Mouse (Mus musculus): ENCODE data around the gene Sympk. TPM values are rescaled to one million over a fixed set of nuclear protein-coding genes. Genes with fewer than 3 reads are reported as not detected.

Sympk gene
- polyA plus RNA-seq (2017; shearing (Covaris generic)): 10 to 100 TPM; 22.4 to 23.4 TPM

GRCm38 (mm10) chr7:19024096-19024506 lies at the start of gene Sympk:
Gene Sympk, plus strand, starts transcription at chr7:19024377.

DNA sequence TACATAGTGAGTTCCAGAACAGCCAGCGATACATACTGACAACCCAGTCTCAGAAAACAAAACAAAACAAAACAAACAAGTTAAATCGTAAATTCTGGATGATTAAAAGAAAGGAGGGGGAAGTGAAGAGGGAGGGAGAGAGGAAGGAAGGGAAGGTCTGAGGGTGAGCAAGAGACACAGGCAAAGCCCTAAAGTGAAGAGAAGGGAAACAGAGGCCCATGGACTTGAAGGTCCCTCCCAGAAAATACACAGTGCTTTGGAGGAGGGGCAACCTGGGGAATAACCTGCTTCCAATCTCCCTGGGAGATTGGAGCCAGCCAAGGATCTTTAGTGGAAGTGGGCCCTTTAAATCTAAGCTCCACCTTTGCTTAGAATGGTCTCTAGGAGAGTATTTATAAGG lies 37.1 kb upstream of the Sympk start, which contains the start of gene Nanos2:
TSS of gene Nanos2 (plus strand) at position 301 of the 400 bp plus-strand sequence.

GRCm38 (mm10) chr7:18990601-18991295 lies 33.4 kb upstream of the Sympk start, which contains the start of gene Mypop:
Gene Mypop, plus strand, starts transcription at chr7:18991245.

DNA sequence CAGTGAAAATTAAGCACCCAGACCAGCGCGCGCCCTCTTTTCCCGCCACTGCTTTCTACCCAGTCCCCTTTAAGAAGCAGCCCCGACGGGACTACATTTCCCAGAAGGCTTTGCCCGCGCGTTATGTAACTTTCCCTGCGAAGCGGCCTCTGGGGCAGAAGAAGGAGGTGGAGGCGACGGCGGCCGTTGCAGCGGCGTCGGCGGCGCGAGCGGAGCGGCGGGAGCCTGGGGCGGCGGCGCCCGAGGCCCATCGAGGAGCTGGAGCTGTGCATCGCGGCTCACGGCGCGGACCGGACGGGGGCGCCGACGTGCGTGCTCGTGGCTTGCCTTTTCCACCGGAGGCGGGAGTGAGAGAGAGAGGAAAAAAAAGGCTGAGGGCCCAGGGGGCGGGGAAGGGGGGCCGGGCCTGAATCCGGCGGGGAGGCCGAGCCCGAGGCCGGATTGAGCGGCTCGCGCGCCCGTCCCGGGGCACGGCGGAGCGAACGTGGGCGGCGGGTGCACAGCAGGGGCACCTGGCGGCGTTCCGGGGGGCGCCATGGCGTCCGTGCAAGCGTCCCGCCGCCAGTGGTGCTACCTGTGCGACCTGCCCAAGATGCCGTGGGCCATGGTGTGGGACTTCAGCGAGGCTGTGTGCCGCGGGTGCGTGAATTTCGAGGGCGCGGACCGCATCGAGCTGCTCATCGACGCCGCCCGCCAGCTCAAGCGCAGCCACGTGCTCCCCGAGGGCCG lies 20.1 kb upstream of the Sympk start, which contains the start of gene Irf2bp1:
TSS of gene Irf2bp1 (plus strand) at position 143 of the 729 bp plus-strand sequence.

GRCm38 (mm10) chr7:19023357-19023814 lies 791 bp upstream of the Sympk start, which contains the start of gene Foxa3:
Gene Foxa3, minus strand, starts transcription at chr7:19023538.

DNA sequence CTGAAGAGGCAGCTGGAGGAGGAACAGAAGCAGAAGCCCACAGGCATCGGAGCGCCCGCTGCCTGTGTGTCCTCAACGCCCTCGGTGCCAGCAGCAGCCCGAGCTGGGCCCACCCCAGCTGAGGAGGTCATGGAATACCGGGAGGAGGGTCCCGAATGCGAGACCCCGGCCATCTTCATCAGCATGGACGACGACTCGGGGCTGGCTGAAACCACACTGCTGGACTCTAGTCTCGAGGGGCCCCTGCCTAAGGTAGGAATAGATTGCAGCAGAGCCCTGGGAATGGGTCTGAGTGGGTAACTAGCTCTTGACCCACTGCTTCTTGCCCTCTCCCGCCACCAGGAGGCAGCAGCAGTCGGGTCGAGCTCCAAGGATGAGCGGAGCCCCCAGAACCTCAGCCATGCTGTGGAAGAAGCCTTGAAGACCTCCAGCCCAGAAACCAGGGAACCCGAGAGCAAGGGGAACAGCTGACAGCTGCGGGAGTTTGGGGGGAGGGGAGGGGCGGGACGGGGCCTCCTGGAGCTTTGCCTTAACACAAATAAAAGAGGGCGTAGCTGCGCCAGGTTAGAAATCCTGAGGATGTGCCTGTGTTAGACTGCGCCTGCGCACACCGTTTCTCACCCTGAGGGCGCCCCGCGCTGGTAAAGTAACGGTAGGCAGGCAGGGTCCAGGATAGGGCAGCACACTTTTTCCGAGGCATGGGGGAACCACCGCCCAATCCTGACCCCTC lies 30.0 kb downstream of the Sympk start, which contains the start of gene Rsph6a:
TSS of gene Rsph6a (plus strand) at position 644 of the 730 bp plus-strand sequence.

DNA sequence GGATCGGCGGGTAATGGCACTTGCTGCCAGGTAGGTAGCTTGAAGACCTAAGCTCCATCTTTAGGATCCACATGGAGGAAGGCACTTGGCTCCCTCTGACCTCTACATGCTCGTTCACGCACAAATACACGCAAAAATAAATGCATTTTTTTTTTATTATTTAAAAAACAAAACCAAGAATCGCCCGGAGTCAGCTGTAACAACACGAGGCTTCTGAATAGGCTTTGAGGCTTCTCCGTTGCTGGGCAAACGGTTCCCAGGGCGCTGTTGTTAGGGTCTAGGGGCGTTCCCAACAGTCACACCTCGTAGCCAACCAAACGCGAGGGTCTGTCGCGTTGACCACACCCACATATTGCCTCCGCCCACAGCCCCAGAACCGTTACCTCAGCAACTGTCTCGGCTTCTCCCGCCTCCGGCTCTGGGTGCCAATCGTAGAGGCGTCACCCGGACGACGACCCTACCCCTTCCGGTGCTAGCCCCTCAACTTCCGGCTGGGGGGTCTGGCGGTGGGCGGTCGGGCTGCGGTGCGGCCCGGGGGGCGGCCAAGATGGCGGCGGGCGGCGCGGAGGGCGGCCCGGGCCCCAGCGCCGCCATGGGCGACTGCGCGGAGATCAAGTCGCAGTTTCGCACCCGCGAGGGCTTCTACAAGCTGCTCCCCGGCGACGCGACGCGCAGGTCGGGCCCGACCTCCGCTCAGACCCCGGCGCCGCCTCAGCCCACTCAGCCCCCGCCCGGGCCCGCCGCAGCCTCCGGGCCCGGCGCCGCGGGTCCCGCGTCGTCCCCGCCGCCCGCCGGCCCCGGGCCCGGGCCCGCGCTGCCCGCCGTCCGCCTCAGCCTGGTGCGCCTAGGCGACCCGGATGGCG lies 51.8 kb downstream of the Sympk start, which contains the start of gene Dmwd:
TSS of gene Dmwd (plus strand) at position 505 of the 863 bp plus-strand sequence.

GRCm38 (mm10) chr7:19083701-19084100 lies 59.5 kb downstream of the Sympk start, which contains the start of gene Dmpk:
Gene Dmpk, plus strand, starts transcription at chr7:19083849.

DNA sequence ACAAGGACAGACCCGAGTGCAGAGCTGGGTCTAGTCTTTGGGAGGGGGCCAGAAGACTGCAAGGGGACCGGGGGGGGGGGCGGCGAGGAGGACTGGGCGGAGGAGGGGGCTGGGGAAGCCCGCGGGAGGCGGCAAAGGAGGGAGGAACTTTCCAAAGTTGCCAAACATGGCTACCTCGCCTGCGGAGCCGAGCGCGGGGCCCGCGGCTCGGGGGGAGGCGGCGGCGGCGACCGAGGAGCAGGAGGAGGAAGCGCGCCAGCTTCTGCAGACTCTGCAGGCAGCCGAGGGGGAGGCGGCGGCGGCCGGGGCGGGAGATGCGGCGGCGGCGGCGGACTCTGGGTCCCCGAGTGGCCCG lies 70.3 kb downstream of the Sympk start, which contains the start of gene Six5:
TSS of gene Six5 (plus strand) at position 124 of the 355 bp plus-strand sequence.

Other genes starting within 250 kb of the Sympk start
- 1 to 10 TPM in 1 of 2 experiments, not detected in 1; 1.0 TPM for gene Psg19, start 225.9 kb upstream of the Sympk start, polyA plus RNA-seq (2017; shearing (Covaris generic))
- not detected for gene Psg17, start 202.8 kb upstream of the Sympk start, polyA plus RNA-seq (2017; shearing (Covaris generic))
- under 1 TPM in 1 of 2 experiments, not detected in 1; 0.68 TPM for gene Mill2, start 184.4 kb upstream of the Sympk start, polyA plus RNA-seq (2017; shearing (Covaris generic))
- gene Pglyrp1, start 153.0 kb upstream of the Sympk start, polyA plus RNA-seq (2017; shearing (Covaris generic)): 100 to 1,000 TPM in 1 of 2 experiments, 10 to 100 TPM in 1; 88.7 to 183 TPM
- 10 to 100 TPM; 34.8 to 42.9 TPM for gene Ccdc61, start 114.0 kb upstream of the Sympk start, polyA plus RNA-seq (2017; shearing (Covaris generic))
- under 1 TPM; 0.06 to 0.59 TPM for gene Nova2, start 98.5 kb upstream of the Sympk start, polyA plus RNA-seq (2017; shearing (Covaris generic))
- gene Nanos2, start 37.0 kb upstream of the Sympk start, polyA plus RNA-seq (2017; shearing (Covaris generic)): under 1 TPM in 1 of 2 experiments, not detected in 1; 0.42 TPM
- gene Mypop, start 33.1 kb upstream of the Sympk start, polyA plus RNA-seq (2017; shearing (Covaris generic)): 1 to 10 TPM; 7.5 to 8.4 TPM
- 10 to 100 TPM; 48.7 to 64.1 TPM for gene Irf2bp1, start 20.3 kb upstream of the Sympk start, polyA plus RNA-seq (2017; shearing (Covaris generic))
- under 1 TPM; 0.07 to 0.64 TPM for gene Foxa3, start 839 bp upstream of the Sympk start, polyA plus RNA-seq (2017; shearing (Covaris generic))
- under 1 TPM in 1 of 2 experiments, not detected in 1; 0.16 TPM for gene Rsph6a, start 30.3 kb downstream of the Sympk start, polyA plus RNA-seq (2017; shearing (Covaris generic))
- 1 to 10 TPM in 1 of 2 experiments, not detected in 1; 1.4 TPM for gene Dmwd, start 51.9 kb downstream of the Sympk start, polyA plus RNA-seq (2017; shearing (Covaris generic))
- under 1 TPM; 0.35 to 0.40 TPM for gene Dmpk, start 59.5 kb downstream of the Sympk start, polyA plus RNA-seq (2017; shearing (Covaris generic))
- gene Six5, start 70.2 kb downstream of the Sympk start, polyA plus RNA-seq (2017; shearing (Covaris generic)): under 1 TPM; 0.15 to 0.88 TPM
- under 1 TPM in 1 of 2 experiments, not detected in 1; 0.11 TPM for gene Gm4969, start 94.0 kb downstream of the Sympk start, polyA plus RNA-seq (2017; shearing (Covaris generic))
- 10 to 100 TPM; 18.1 to 22.6 TPM for gene Fbxo46, start 95.5 kb downstream of the Sympk start, polyA plus RNA-seq (2017; shearing (Covaris generic))
- gene Qpctl, start 124.9 kb downstream of the Sympk start, polyA plus RNA-seq (2017; shearing (Covaris generic)): 10 to 100 TPM in 1 of 2 experiments, 1 to 10 TPM in 1; 9.6 to 11.2 TPM
- gene Snrpd2, start 125.3 kb downstream of the Sympk start, polyA plus RNA-seq (2017; shearing (Covaris generic)): 10 to 100 TPM; 35.0 to 39.0 TPM
- gene Gipr, start 141.8 kb downstream of the Sympk start, polyA plus RNA-seq (2017; shearing (Covaris generic)): under 1 TPM in 1 of 2 experiments, not detected in 1; 0.39 TPM
- 10 to 100 TPM; 19.8 to 24.3 TPM for gene Eml2, start 152.0 kb downstream of the Sympk start, polyA plus RNA-seq (2017; shearing (Covaris generic))
- gene Gpr4, start 188.2 kb downstream of the Sympk start, polyA plus RNA-seq (2017; shearing (Covaris generic)): under 1 TPM in 1 of 2 experiments, not detected in 1; 0.27 TPM
- 10 to 100 TPM; 21.1 to 31.1 TPM for gene Opa3, start 204.0 kb downstream of the Sympk start, polyA plus RNA-seq (2017; shearing (Covaris generic))
- 100 to 1,000 TPM; 264 to 271 TPM for gene Vasp, start 247.4 kb downstream of the Sympk start, polyA plus RNA-seq (2017; shearing (Covaris generic))

Measured in inflammation-experienced regulatory T-cells (primary cell).